Mouse (Mus musculus) heart, embryonic 11.5 days (tissue): ENCODE measurements around the gene Hoxa2. TPM values are rescaled to one million over a fixed set of nuclear protein-coding genes. Genes with fewer than 3 reads are reported as not detected.

ENCODE experiments used
- ATAC-seq: fragments of 200-750 bp; cut with Nextera tagmentation; replicated peaks from 2 replicates; pipeline ENCODE4 v1.8.0; 2017; ENCODE audit warnings: moderate library complexity; ENCODE audit not compliant: insufficient number of reproducible peaks, low FRiP score, low TSS enrichment
- H3K27ac ChIP-seq: fragments of 300-500 bp; sonication (generic); 2 replicates; pipeline ENCODE4 v1.5.1; 2014; ENCODE audit warnings: mild to moderate bottlenecking, low read depth, low read length
- H3K27me3 ChIP-seq: fragments of 300-500 bp; sonication (generic); 2 replicates; pipeline ENCODE4 v1.6.1; 2014; ENCODE audit warnings: mild to moderate bottlenecking, low read length, mixed read lengths; ENCODE audit not compliant: control insufficient read depth, insufficient read depth
- H3K36me3 ChIP-seq: fragments of 300-500 bp; sonication (generic); 2 replicates; pipeline ENCODE4 v1.6.1; 2014; ENCODE audit warnings: mild to moderate bottlenecking, low read length, moderate library complexity, mixed read lengths; ENCODE audit not compliant: control insufficient read depth, insufficient read depth
- H3K4me1 ChIP-seq: fragments of 300-500 bp; sonication (generic); 2 replicates; pipeline ENCODE4 v1.6.1; 2014; ENCODE audit warnings: low read length; ENCODE audit not compliant: control insufficient read depth, insufficient read depth
- H3K4me2 ChIP-seq: fragments of 300-500 bp; sonication (generic); 2 replicates; pipeline ENCODE4 v1.6.1; 2014; ENCODE audit warnings: mild to moderate bottlenecking, moderate library complexity
- H3K4me3 ChIP-seq: fragments of 300-500 bp; sonication (generic); 2 replicates; pipeline ENCODE4 v1.5.1; 2014; ENCODE audit warnings: low read depth, low read length
- H3K9ac ChIP-seq: fragments of 300-500 bp; sonication (generic); 2 replicates; pipeline ENCODE4 v1.6.1; 2014; ENCODE audit warnings: mild to moderate bottlenecking, low read depth, low read length, moderate library complexity
- H3K9me3 ChIP-seq: fragments of 300-500 bp; sonication (generic); replicated peaks from 2 replicates; pipeline ENCODE4 v1.6.1; 2016; ENCODE audit warnings: low read length; ENCODE audit not compliant: control insufficient read depth
- WGBS: fragments of 180-500 bp; shearing (Covaris S2); extraction: QIAGEN DNeasy Blood & Tissue Kit; methylation state at CpG from one replicate; pipeline ENCODE4 v1.1.7; 2014; ENCODE audit not compliant: insufficient replicate concordance; 5-methylcytosine and 5-hydroxymethylcytosine counted together
- polyA plus RNA-seq: library from polyadenylated mRNA; unstranded; fragments of >200 nt; fragmentation: Nextera tagmentation; extraction: Ambion mirVana; gene quantifications from 2 replicates; pipeline ENCODE4 v1.2.1, GENCODE M21; 2014

Hoxa2 gene
- polyA plus RNA-seq, 1 experiment from 2014 or later = 3.6 TPM

DNA sequence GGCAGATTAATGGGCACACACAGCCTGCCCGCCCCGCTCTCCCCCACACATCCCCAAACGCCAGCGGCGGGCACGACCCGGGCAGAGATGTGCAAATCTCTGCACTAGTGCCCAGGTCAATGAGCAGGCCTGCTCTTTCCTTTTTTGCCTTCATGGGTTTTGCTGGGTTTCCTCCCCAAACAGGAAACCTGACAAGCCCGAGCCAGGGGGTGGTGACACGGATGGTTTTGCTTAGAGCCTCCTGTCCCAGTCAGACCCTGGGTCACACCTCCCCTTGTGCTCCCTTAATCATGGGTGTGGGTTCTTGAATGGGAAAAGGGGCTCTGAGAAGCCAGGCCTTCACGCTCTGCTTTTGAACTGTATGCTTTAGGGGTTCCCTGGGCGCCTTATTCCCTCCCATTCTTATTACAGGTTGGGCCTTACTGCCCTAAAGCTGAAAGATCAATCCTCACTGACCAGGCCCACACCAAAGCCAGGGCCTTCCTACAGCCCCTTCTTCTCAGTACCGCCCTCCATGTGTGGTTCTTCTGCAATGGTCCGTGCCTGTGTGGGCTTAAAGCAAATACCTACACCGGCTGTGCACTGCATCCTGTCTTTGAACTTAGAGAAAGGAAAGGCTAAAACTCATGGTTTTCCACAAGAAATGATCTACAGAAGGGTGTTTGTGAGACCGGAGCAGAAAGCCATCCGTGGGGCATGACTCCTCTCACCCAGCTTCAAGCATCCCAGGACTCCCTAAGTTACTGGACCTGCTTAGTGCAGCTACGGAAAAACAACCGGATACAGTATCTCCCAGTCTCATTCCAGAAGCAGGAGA is 44.4 kb upstream of the Hoxa2 start:
- 4% methylated on average over 18 of the region's 18 CpGs for WGBS
- no peak for ATAC-seq
- Histone ChIP-seq H3K36me3 (no peaks in the 10 kb centered on the region), H3K9ac (no peak overlapping the region), H3K4me2 (peak overlapping the region; percentile 45), H3K4me1 (peaks cover 14% of the 10 kb centered on the region), H3K4me3 (peak overlapping the region; percentile 18; the same call in 1 of the 2 replicates), H3K9me3 (no peaks in the 10 kb centered on the region), H3K27ac (no peak overlapping the region), H3K27me3 (peaks cover 99% of the 10 kb centered on the region)

- peak within 1 kb of the TSS; percentile 45 for H3K4me2 ChIP-seq
- peak within 1 kb of the TSS; percentile 18; the same call in 1 of the 2 replicates for H3K4me3 ChIP-seq
- under 1% methylated on average over 47 of the region's 47 CpGs for WGBS
- no peaks in the 10 kb centered on the region for H3K36me3 ChIP-seq
- H3K27ac ChIP-seq = no peak within 1 kb of the TSS
- no peak for ATAC-seq
- no peaks in the 10 kb centered on the region for H3K9me3 ChIP-seq
- H3K4me1 ChIP-seq = peaks cover 21% of the 10 kb centered on the region
- H3K27me3 ChIP-seq = peaks cover 99% of the 10 kb centered on the region
- no peak within 1 kb of the TSS for H3K9ac ChIP-seq
Measured at GRCm38 (mm10) chr6:52208072-52208867, 43.6 kb upstream of the Hoxa2 start, which contains the start of gene Hoxa6. Gene Hoxa6 (minus strand): TSS chr6:52208722.

GRCm38 (mm10) chr6:52207684-52207976 is 43.0 kb upstream of the Hoxa2 start:
- Histone ChIP-seq H3K9me3 (no peaks in the 10 kb centered on the region), H3K4me2 (no peak overlapping the region)

DNA sequence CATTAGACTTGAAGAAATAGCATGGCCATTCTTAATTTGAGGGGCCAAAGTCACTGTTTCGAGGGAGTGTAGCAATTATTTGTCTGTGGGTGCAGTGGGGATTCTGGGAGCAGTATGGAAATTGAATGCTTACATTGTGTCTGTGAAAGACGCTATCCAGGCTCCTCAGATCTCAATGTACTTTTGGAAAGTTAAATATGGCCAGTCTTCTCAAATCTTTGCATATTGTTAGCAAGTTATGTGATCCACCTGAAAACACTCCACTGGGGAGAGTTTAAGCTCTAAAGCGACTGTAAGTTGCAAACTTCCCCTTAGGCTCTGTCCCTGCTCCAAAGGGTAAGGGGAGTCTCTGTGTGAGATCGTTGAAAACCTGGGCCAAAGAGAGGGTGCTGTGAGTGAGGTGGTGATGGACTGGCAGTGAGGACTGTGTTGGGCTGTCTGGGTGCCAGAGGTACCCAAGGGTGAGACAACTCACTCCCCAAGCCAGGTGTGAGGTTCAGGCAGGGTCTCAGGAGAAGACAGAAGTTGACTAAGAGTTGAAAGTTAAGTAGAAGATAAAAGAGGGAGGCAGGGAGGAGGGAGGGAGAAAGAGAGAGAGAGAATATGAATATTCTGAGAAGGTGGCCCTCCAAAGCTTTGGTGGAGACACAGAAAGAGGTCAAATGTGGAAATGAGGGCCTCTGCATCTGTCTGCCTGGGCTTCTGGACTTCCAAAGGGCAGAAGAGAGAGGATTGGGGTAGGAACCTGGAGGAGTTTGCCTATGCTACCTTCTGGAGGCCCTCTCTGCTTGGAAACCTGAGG is 42.5 kb upstream of the Hoxa2 start:
- Histone ChIP-seq H3K36me3 (no peaks in the 10 kb centered on the region), H3K9me3 (no peaks in the 10 kb centered on the region), H3K27me3 (peaks cover 99% of the 10 kb centered on the region), H3K4me2 (no peak overlapping the region), H3K4me3 (no peak overlapping the region), H3K9ac (no peak overlapping the region), H3K27ac (no peak overlapping the region), H3K4me1 (peaks cover 15% of the 10 kb centered on the region)
- WGBS = 6% methylated on average over 4 of the region's 4 CpGs
- no peak for ATAC-seq

More at GRCm38 (mm10) chr6:52207684-52207976, 43.0 kb upstream of the Hoxa2 start:
- no peak overlapping the region for H3K9ac ChIP-seq
- no peak for ATAC-seq
- H3K27me3 ChIP-seq = peaks cover 99% of the 10 kb centered on the region
- H3K4me1 ChIP-seq = peaks cover 16% of the 10 kb centered on the region
- H3K27ac ChIP-seq = no peak overlapping the region
- no peak overlapping the region for H3K4me3 ChIP-seq
- no peaks in the 10 kb centered on the region for H3K36me3 ChIP-seq

- peak overlapping the region; percentile 20 for H3K4me2 ChIP-seq
Measured at GRCm38 (mm10) chr6:52205638-52206621, 41.3 kb upstream of the Hoxa2 start.

GRCm38 (mm10) chr6:52205221-52205620 is 40.6 kb upstream of the Hoxa2 start:
- H3K36me3 ChIP-seq = no peaks in the 10 kb centered on the region
- H3K4me1 ChIP-seq = peaks cover 12% of the 10 kb centered on the region
- peaks cover 100% of the 10 kb centered on the region for H3K27me3 ChIP-seq
- 4% methylated on average over 14 of the region's 14 CpGs for WGBS
- H3K9ac ChIP-seq = no peak overlapping the region
- H3K4me3 ChIP-seq = no peak overlapping the region
- no peaks in the 10 kb centered on the region for H3K9me3 ChIP-seq
- no peak overlapping the region for H3K27ac ChIP-seq
- no peak for ATAC-seq
- no peak overlapping the region for H3K4me2 ChIP-seq

More at GRCm38 (mm10) chr6:52205638-52206621, 41.3 kb upstream of the Hoxa2 start:
- under 1% methylated on average over 55 of the region's 55 CpGs for WGBS
- Histone ChIP-seq H3K9me3 (no peaks in the 10 kb centered on the region), H3K36me3 (no peaks in the 10 kb centered on the region), H3K27ac (no peak overlapping the region), H3K27me3 (peaks cover 99% of the 10 kb centered on the region), H3K4me3 (no peak overlapping the region), H3K4me1 (peaks cover 12% of the 10 kb centered on the region), H3K9ac (no peak overlapping the region)
- ATAC-seq = no peak

- peaks cover 100% of the 10 kb centered on the region for H3K27me3 ChIP-seq
- peaks cover 12% of the 10 kb centered on the region for H3K4me1 ChIP-seq
- peak within 1 kb of the TSS; percentile 66 for H3K4me2 ChIP-seq
- peak within 1 kb of the TSS; percentile 36 for H3K4me3 ChIP-seq
- ATAC-seq = no peak; the same call in 1 of the 2 replicates
- H3K9me3 ChIP-seq = no peaks in the 10 kb centered on the region
- 0 out of 2 replicates have a peak within 1 kb of the TSS, but pooled peaks have one; percentile 29 for H3K27ac ChIP-seq
- no peaks in the 10 kb centered on the region for H3K36me3 ChIP-seq
- peak within 1 kb of the TSS; percentile 64; the same call in 1 of the 2 replicates for H3K9ac ChIP-seq
- WGBS = under 1% methylated on average over 65 of the region's 65 CpGs
Measured at GRCm38 (mm10) chr6:52204050-52204752, 39.6 kb upstream of the Hoxa2 start, which contains the start of gene Hoxa5. Gene Hoxa5 (minus strand): TSS chr6:52204587.
